Mouse (Mus musculus) heart, embryonic 14.5 days (tissue): Measurements from ENCODE around the gene Spsb3. TPM values are rescaled to one million over a fixed set of nuclear protein-coding genes. Genes with fewer than 3 reads are reported as not detected.

ENCODE experiments used
- ATAC-seq: fragments of 200-750 bp; cut with Nextera tagmentation; 2 replicates; pipeline ENCODE4 v1.8.0; 2017; ENCODE audit warnings: low read depth, moderate TSS enrichment; ENCODE audit not compliant: insufficient number of reproducible peaks, insufficient read depth, low FRiP score
- H3K27ac ChIP-seq, 2 experiments: fragments of 200-500 bp in 1 of 2; fragments of 300-500 bp in 1 of 2; sonication (generic) in 1 of 2; replicated peaks in 1 of 2; 2 replicates each; pipeline ENCODE4 v1.5.1; 2012 to 2014; ENCODE audit warnings: low read depth in 2 of 2, low read length in 2 of 2, control low read depth in 1 of 2, mild to moderate bottlenecking in 1 of 2, mixed read lengths in 1 of 2; ENCODE audit not compliant: control insufficient read depth in 1 of 2, insufficient read depth in 1 of 2
- H3K27me3 ChIP-seq: fragments of 300-500 bp; sonication (generic); 2 replicates; pipeline ENCODE4 v1.6.1; 2014; ENCODE audit warnings: mild to moderate bottlenecking, low read length, control low read depth; ENCODE audit not compliant: control insufficient read depth, insufficient read depth
- H3K36me3 ChIP-seq: fragments of 300-500 bp; sonication (generic); 2 replicates; pipeline ENCODE4 v1.6.1; 2014; ENCODE audit warnings: mild to moderate bottlenecking, control low read depth, low read length, mixed read lengths; ENCODE audit not compliant: control insufficient read depth, insufficient read depth
- H3K4me1 ChIP-seq, 2 experiments: fragments of 200-500 bp in 1 of 2; fragments of 300-500 bp in 1 of 2; sonication (generic) in 1 of 2; 2 replicates each; pipeline ENCODE4 v1.6.1; 2012 to 2014; ENCODE audit warnings: low read length in 2 of 2, control low read depth in 1 of 2, mixed read lengths in 1 of 2; ENCODE audit not compliant: control insufficient read depth in 2 of 2, insufficient read depth in 2 of 2
- H3K4me2 ChIP-seq: fragments of 300-500 bp; sonication (generic); 2 replicates; pipeline ENCODE4 v1.6.1; 2014; ENCODE audit warnings: mild to moderate bottlenecking, low read length
- H3K4me3 ChIP-seq, 2 experiments: fragments of 200-500 bp in 1 of 2; fragments of 300-500 bp in 1 of 2; sonication (generic) in 1 of 2; 2 replicates each; pipeline ENCODE4 v1.5.1; 2012 to 2014; ENCODE audit warnings: low read length in 2 of 2, mild to moderate bottlenecking in 2 of 2, control low read depth in 1 of 2, low read depth in 1 of 2, moderate library complexity in 1 of 2; ENCODE audit not compliant: control insufficient read depth in 1 of 2, insufficient read depth in 1 of 2
- H3K9ac ChIP-seq: fragments of 300-500 bp; sonication (generic); 2 replicates; pipeline ENCODE4 v1.6.1; 2014; ENCODE audit warnings: mild to moderate bottlenecking, low read length
- H3K9me3 ChIP-seq: fragments of 300-500 bp; sonication (generic); 2 replicates; pipeline ENCODE4 v1.6.1; 2016; ENCODE audit warnings: low read length, control low read depth; ENCODE audit not compliant: control insufficient read depth
- WGBS: fragments of 180-500 bp; shearing (Covaris S2); extraction: QIAGEN DNeasy Blood & Tissue Kit; methylation state at CpG from one replicate; pipeline ENCODE4 v1.1.7; 2014; 5-methylcytosine and 5-hydroxymethylcytosine counted together
- polyA plus RNA-seq: library from polyadenylated mRNA; unstranded; fragments of >200 nt; fragmentation: Nextera tagmentation; extraction: Ambion mirVana; gene quantifications from 2 replicates; pipeline ENCODE4 v1.2.1, GENCODE M21; 2014

The Spsb3 gene
- polyA plus RNA-seq, 1 experiment from 2014 or later = 28.2 TPM

GRCm38 (mm10) chr17:24848600-24849031 lies 37.8 kb upstream of the Spsb3 start:
- Histone ChIP-seq H3K27me3 (no peaks in the 10 kb centered on the region), H3K27ac (peak overlapping the region in 1 of 2 experiments; percentile 98; a peak in 2 of 4 replicates), H3K9me3 (no peaks in the 10 kb centered on the region), H3K36me3 (peaks cover 10% of the 10 kb centered on the region; the same call in 1 of the 2 replicates), H3K4me3 (peak overlapping the region; percentile 31 to 84), H3K9ac (peak overlapping the region; percentile 89), H3K4me2 (peak overlapping the region; percentile 94), H3K4me1 (peaks cover 6 to 12% of the 10 kb centered on the region in 2 experiments; a peak in 3 of 4 replicates)
- no peak for ATAC-seq

- ATAC-seq = peak; percentile 45; the same call in 1 of the 2 replicates
- WGBS = under 1% methylated on average over 21 of the region's 21 CpGs
- peak overlapping the region; percentile 98 for H3K27ac ChIP-seq
- peak overlapping the region; percentile 89 for H3K9ac ChIP-seq
- no peaks in the 10 kb centered on the region for H3K9me3 ChIP-seq
- H3K27me3 ChIP-seq = no peaks in the 10 kb centered on the region
- peak overlapping the region; percentile 94 for H3K4me2 ChIP-seq
- peak overlapping the region; percentile 76 to 84 for H3K4me3 ChIP-seq
- H3K4me1 ChIP-seq = peaks cover 5 to 12% of the 10 kb centered on the region in 2 experiments; a peak in 3 of 4 replicates
- peaks cover 20% of the 10 kb centered on the region; the same call in 1 of the 2 replicates for H3K36me3 ChIP-seq
Measured at GRCm38 (mm10) chr17:24849733-24850064, 36.7 kb upstream of the Spsb3 start.

- Histone ChIP-seq H3K4me1 (peaks cover 3 to 12% of the 10 kb centered on the region in 2 experiments; a peak in 3 of 4 replicates), H3K9ac (peak within 1 kb of the TSS; percentile 89), H3K27me3 (no peaks in the 10 kb centered on the region), H3K27ac (peak within 1 kb of the TSS; percentile 98), H3K4me2 (peak within 1 kb of the TSS; percentile 94), H3K9me3 (no peaks in the 10 kb centered on the region), H3K4me3 (peak within 1 kb of the TSS; percentile 76 to 84), H3K36me3 (peaks cover 20% of the 10 kb centered on the region; the same call in 1 of the 2 replicates)
- peak; percentile 96 for ATAC-seq
- WGBS = under 1% methylated on average over 58 of the region's 58 CpGs
Measured at GRCm38 (mm10) chr17:24850065-24850772, 36.2 kb upstream of the Spsb3 start, which contains the start of gene Fahd1. Fahd1 (minus strand) TSS chr17:24850364.

GRCm38 (mm10) chr17:24850773-24851127 lies 35.7 kb upstream of the Spsb3 start:
- peak overlapping the region; percentile 76 to 84 for H3K4me3 ChIP-seq
- peak overlapping the region; percentile 94 for H3K4me2 ChIP-seq
- no peaks in the 10 kb centered on the region for H3K27me3 ChIP-seq
- H3K4me1 ChIP-seq = peaks cover 2 to 12% of the 10 kb centered on the region in 2 experiments; a peak in 3 of 4 replicates
- no peaks in the 10 kb centered on the region for H3K9me3 ChIP-seq
- under 1% methylated on average over 20 of the region's 20 CpGs for WGBS
- peak overlapping the region; percentile 84 for H3K9ac ChIP-seq
- H3K36me3 ChIP-seq = peaks cover 25% of the 10 kb centered on the region
- peak overlapping the region in 1 of 2 experiments; percentile 98; a peak in 2 of 4 replicates for H3K27ac ChIP-seq
- no peak for ATAC-seq

DNA sequence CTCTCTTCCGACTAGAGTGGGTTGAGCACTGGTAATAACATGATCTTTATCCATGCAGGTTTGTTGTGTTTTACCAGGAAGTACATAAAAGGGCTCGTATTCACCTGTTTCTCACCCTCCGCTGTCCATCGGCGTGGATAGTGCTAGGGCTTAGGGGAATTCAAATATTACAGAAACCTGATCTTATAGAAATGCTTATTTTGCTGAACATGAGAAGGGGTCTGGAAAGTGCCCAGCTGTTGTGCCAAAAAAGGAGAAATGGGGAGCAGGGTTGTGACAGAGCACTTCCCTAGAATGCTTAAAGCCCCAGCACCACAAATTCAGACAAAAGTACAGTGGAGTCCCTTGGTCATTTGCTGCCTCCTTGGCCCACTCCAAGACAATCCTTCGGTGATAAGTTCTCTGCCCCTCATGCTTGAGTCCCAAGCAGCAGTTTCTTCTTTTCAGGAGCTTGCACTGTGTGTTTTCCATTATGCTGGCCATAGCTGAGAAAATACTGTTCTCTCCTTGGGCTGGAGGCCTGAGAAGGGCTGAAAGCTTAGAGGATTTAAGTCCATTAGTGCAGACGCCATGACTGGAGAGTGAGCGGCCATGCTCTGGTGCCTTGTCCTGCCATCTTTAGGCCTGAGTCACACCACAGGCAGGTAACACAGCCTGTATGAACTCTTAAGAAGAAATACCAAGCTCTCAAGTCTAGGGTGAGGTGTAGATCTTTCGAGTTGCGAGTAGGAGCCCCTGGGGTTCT lies 34.9 kb upstream of the Spsb3 start:
- H3K9me3 ChIP-seq = no peaks in the 10 kb centered on the region
- peaks cover 2 to 12% of the 10 kb centered on the region in 2 experiments; a peak in 3 of 4 replicates for H3K4me1 ChIP-seq
- H3K4me3 ChIP-seq = peak overlapping the region; percentile 76 to 84; a peak in 3 of 4 replicates
- no peak for ATAC-seq
- peak overlapping the region; percentile 84 for H3K9ac ChIP-seq
- H3K4me2 ChIP-seq = peak overlapping the region; percentile 94
- peaks cover 32% of the 10 kb centered on the region for H3K36me3 ChIP-seq
- H3K27ac ChIP-seq = no peak overlapping the region
- H3K27me3 ChIP-seq = no peaks in the 10 kb centered on the region
- 81% methylated on average over 10 of the region's 10 CpGs for WGBS

- no peak for ATAC-seq
- Histone ChIP-seq H3K4me2 (no peak overlapping the region), H3K36me3 (peaks cover 48% of the 10 kb centered on the region), H3K4me3 (no peak overlapping the region), H3K27ac (no peak overlapping the region), H3K27me3 (no peaks in the 10 kb centered on the region), H3K9me3 (no peaks in the 10 kb centered on the region), H3K4me1 (peaks cover 0 to 6% of the 10 kb centered on the region in 2 experiments; a peak in 2 of 4 replicates), H3K9ac (no peak overlapping the region)
- 63% methylated on average over 3 of the region's 3 CpGs for WGBS
Measured at GRCm38 (mm10) chr17:24855838-24856464, 30.5 kb upstream of the Spsb3 start.

DNA sequence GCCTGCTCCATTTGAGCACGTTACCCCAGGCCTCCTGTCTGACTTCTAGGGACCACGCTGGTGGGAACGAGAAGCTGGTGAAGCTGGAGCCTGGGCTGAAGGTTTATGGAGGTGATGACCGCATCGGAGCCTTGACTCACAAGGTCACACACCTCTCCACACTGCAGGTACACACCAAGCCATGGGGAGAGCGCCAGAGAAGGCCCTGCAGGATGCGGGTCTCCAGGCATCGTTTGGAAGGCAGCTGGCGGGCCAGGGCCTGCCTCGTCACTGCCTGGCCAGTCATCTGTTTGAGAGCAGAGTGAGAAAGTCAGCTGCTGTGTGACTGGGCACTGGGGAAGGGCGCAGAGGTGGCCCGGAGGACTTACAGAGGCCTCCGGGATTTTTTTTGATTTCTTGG lies 29.9 kb upstream of the Spsb3 start:
- H3K4me2 ChIP-seq = no peak overlapping the region
- no peak overlapping the region for H3K4me3 ChIP-seq
- H3K9ac ChIP-seq = no peak overlapping the region
- H3K4me1 ChIP-seq = no peaks in the 10 kb centered on the region
- H3K9me3 ChIP-seq = no peaks in the 10 kb centered on the region
- H3K36me3 ChIP-seq = peaks cover 54% of the 10 kb centered on the region
- WGBS = 87% methylated on average over 13 of the region's 13 CpGs
- H3K27me3 ChIP-seq = no peaks in the 10 kb centered on the region
- no peak for ATAC-seq
- no peak overlapping the region for H3K27ac ChIP-seq
